Comparison of ENCODE assay signal across 8 mouse cellular contexts in the genomic region with DNA sequence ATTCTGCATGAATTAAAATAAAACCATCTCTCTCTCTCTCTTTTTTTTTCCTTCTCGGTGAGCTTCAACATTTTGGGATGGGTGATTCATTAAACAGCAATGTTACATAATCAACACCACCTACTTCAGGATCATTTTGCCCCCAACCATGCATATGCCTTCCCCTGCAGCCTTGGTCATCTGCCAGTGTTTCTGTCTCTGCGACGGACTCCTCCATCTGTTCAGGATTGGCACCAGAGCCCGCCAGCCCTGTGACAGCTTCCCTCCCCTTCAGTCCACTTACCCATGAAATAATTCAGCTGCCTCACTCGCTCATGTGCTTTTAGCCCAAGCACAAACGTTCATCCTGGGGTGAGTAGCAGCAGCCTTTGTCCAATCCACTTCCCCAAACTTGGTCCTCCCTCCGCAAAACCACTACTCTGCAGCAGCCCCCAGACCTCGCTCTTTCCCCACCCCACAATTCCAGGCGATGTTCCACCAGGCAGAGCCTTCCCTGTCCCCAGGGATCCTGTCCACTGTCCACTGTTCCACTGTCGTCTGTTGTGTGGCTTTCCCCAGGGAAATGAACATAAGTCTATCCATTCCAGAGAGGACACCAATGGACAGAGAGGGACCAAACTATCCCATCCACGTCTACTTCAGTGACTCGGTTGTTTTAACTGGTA. TPM values are rescaled to one million over a fixed set of nuclear protein-coding genes. Genes with fewer than 3 reads are reported as not detected.
DNase-seq lines count a peak whose midpoint lies in the region.

No protein-coding gene starts in this region.

- intact Hi-C loops in left cerebral cortex, postnatal 10 days (cut with DNase I) = no loop called here
- intact Hi-C loops in heart, postnatal 25 days (cut with DNase I) = no loop called here

- DNase-seq in 3134 (ENCODE audit: extremely low read depth, insufficient read length, low spot score) = peak; percentile 30
- DNase-seq in 3T3-L1 (ENCODE audit: low read depth, low spot score) = peak; percentile 58
- peak; percentile 76 to 93 for DNase-seq in frontal cortex, adult 2 months (ENCODE audit: extremely low spot score in 1 of 2, low spot score in 1 of 2)
- peak; percentile 70 to 71 for DNase-seq in left cerebral cortex, postnatal 10 days (ENCODE audit: extremely low spot score in 1 of 2, low spot score in 2 of 2)
- peak; percentile 84 for DNase-seq in right cerebral cortex, postnatal 25 days
- DNase-seq in adrenal gland, postnatal 10 days = no peak
- no peak for DNase-seq in heart, postnatal 25 days (ENCODE audit: low spot score)
- no peak for DNase-seq in urinary bladder, postnatal 36 days (ENCODE audit: low spot score in 2 of 2)

RNA-seq across cellular contexts. Expression of gene Prkar1b, which starts 11.4 kb away (rescaled TPM):
- polyA plus RNA-seq in frontal cortex, adult 2 months (2012; rRNA removed) = 752 and 764 TPM in 2 replicates
- total RNA-seq in left cerebral cortex, postnatal 10 days (2021) = 100 to 1,000 TPM; 499 to 505 TPM
- total RNA-seq in adrenal gland, postnatal 10 days (2021) = 10 to 100 TPM; 14.9 to 24.9 TPM
- total RNA-seq in heart, postnatal 25 days (2021) = 1 to 10 TPM; 1.7 to 2.5 TPM

RNA-seq across cellular contexts. Expression of gene Dnaaf5, which starts 11.6 kb away (rescaled TPM):
- 7.0 and 7.2 TPM in 2 replicates for polyA plus RNA-seq in frontal cortex, adult 2 months (2012; rRNA removed)
- 1 to 10 TPM; 6.3 to 6.7 TPM for total RNA-seq in left cerebral cortex, postnatal 10 days (2021)
- total RNA-seq in adrenal gland, postnatal 10 days (2021) = 10 to 100 TPM; 15.9 to 19.1 TPM
- total RNA-seq in heart, postnatal 25 days (2021) = 10 to 100 TPM; 14.5 to 21.9 TPM

Comparison
In these comparisons a context has a peak if more than half of its experiments do, and no peak if none do; other contexts are left out.
1. DNase-seq: peak in 3134 (single experiment), 3T3-L1 (single experiment), frontal cortex, adult 2 months (2 of 2), left cerebral cortex, postnatal 10 days (2 of 2) and right cerebral cortex, postnatal 25 days (single experiment); none in adrenal gland, postnatal 10 days (single experiment), heart, postnatal 25 days (single experiment) and urinary bladder, postnatal 36 days (0 of 2).
2. RNA of gene Prkar1b, which starts 11.4 kb away (total RNA-seq): 499 to 505 TPM in left cerebral cortex, postnatal 10 days; 14.9 to 24.9 TPM in adrenal gland, postnatal 10 days and 1.7 to 2.5 TPM in heart, postnatal 25 days; every median in the first group is over 10 times any median in the second.